Mouse (Mus musculus): ENCODE data around the gene Umps.

Gene Umps

GRCm38 (mm10) chr16:33953008-33953407, 13.8 kb downstream of the Umps start:
- no peak for DNase-seq

GRCm38 (mm10) chr16:33950830-33951229, 16.0 kb downstream of the Umps start:
- DNase-seq: peak; percentile 85

- peak; percentile 21 for DNase-seq
These were observed 16.5 kb downstream of the Umps start for GRCm38 (mm10) chr16:33950386-33950785.

GRCm38 (mm10) chr16:33947664-33948571, 18.9 kb downstream of the Umps start:
- peak; percentile 58 for DNase-seq

GRCm38 (mm10) chr16:33946021-33946420, 20.8 kb downstream of the Umps start:
- DNase-seq: peak; percentile 20

GRCm38 (mm10) chr16:33944772-33945171, 22.1 kb downstream of the Umps start:
- DNase-seq: peak; percentile 16

- DNase-seq: peak; percentile 60
These were observed 22.7 kb downstream of the Umps start for GRCm38 (mm10) chr16:33944126-33944525.

- DNase-seq: no peak
These were observed 23.4 kb downstream of the Umps start for GRCm38 (mm10) chr16:33943388-33943787.

- DNase-seq: peak; percentile 66
These were observed 24.5 kb downstream of the Umps start for GRCm38 (mm10) chr16:33942341-33942740.

- DNase-seq: peak; percentile 61
These were observed 25.5 kb downstream of the Umps start for GRCm38 (mm10) chr16:33941271-33941781.

- peak; percentile 78 for DNase-seq
These were observed 26.7 kb downstream of the Umps start for GRCm38 (mm10) chr16:33940095-33940494.

GRCm38 (mm10) chr16:33939636-33940035, 27.2 kb downstream of the Umps start:
- peak; percentile 50 for DNase-seq

- peak; percentile 41 for DNase-seq
These were observed 27.7 kb downstream of the Umps start for GRCm38 (mm10) chr16:33939133-33939531.

- peak; percentile 74 for DNase-seq
These were observed 28.3 kb downstream of the Umps start for GRCm38 (mm10) chr16:33938311-33939132.

GRCm38 (mm10) chr16:33937567-33937966, 29.3 kb downstream of the Umps start:
- DNase-seq: peak; percentile 93

GRCm38 (mm10) chr16:33936885-33937284, 30.0 kb downstream of the Umps start:
- DNase-seq: peak; percentile 34

GRCm38 (mm10) chr16:33935407-33935785, 31.4 kb downstream of the Umps start:
- DNase-seq: peak; percentile 17

GRCm38 (mm10) chr16:33934701-33935406, 32.0 kb downstream of the Umps start:
- DNase-seq: peak; percentile 45

- DNase-seq: peak; percentile 30
These were observed 33.4 kb downstream of the Umps start for GRCm38 (mm10) chr16:33933411-33933810.

GRCm38 (mm10) chr16:33932126-33932525, 34.7 kb downstream of the Umps start:
- peak; percentile 24 for DNase-seq

- peak; percentile 41 for DNase-seq
These were observed 35.2 kb downstream of the Umps start for GRCm38 (mm10) chr16:33931682-33932081.

GRCm38 (mm10) chr16:33930785-33931184, 36.1 kb downstream of the Umps start:
- DNase-seq: no peak

Measured in cerebellum, adult 9-11 months (tissue).